Mouse (Mus musculus) left cerebral cortex, postnatal 14 days (tissue): Measurements from ENCODE around the gene B4galt5. TPM values are rescaled to one million over a fixed set of nuclear protein-coding genes. Genes with fewer than 3 reads are reported as not detected.
"Not testable (repeated sequence)": the region's sequence is repeated elsewhere in the genome, so short reads cannot be mapped to it uniquely, and the experiment has no call there.

ENCODE experiments used
- DNase-seq, 2 experiments: peaks; one replicate each; pipeline ENCODE4 v3.0.0; 2021 to 2022; ENCODE audit warnings: low spot score in 2 of 2, mixed read lengths in 1 of 2
- intact Hi-C: fragments of 180-260 bp; cut with DNase I; formaldehyde crosslinking; loops from one replicate; pipeline ENCODE4 v1.15.1; 2025
- long read RNA-seq, 2 experiments: library from polyadenylated mRNA; stranded (forward); transcript quantifications; one replicate each; pipeline ENCODE4 v2.0.0; 2021
- total RNA-seq, 2 experiments: library from RNA; stranded (reverse); gene quantifications; 2 replicates each; pipeline ENCODE4 v1.2.3; 2021

The B4galt5 gene
- total RNA-seq: 10 to 100 TPM; 63.0 to 64.9 TPM
- long read RNA-seq, experiment 1, full-length matches to known transcripts: 2 of 9 reads
- long read RNA-seq, experiment 1, partial matches to known transcripts: 0 of 9 reads
- long read RNA-seq, experiment 1, other reads (novel, unspliced or antisense): 7 of 9 reads
- long read RNA-seq, experiment 2, full-length matches to known transcripts: 2 of 11 reads
- long read RNA-seq, experiment 2, partial matches to known transcripts: 1 of 11 reads
- long read RNA-seq, experiment 2, other reads (novel, unspliced or antisense): 8 of 11 reads

DNA sequence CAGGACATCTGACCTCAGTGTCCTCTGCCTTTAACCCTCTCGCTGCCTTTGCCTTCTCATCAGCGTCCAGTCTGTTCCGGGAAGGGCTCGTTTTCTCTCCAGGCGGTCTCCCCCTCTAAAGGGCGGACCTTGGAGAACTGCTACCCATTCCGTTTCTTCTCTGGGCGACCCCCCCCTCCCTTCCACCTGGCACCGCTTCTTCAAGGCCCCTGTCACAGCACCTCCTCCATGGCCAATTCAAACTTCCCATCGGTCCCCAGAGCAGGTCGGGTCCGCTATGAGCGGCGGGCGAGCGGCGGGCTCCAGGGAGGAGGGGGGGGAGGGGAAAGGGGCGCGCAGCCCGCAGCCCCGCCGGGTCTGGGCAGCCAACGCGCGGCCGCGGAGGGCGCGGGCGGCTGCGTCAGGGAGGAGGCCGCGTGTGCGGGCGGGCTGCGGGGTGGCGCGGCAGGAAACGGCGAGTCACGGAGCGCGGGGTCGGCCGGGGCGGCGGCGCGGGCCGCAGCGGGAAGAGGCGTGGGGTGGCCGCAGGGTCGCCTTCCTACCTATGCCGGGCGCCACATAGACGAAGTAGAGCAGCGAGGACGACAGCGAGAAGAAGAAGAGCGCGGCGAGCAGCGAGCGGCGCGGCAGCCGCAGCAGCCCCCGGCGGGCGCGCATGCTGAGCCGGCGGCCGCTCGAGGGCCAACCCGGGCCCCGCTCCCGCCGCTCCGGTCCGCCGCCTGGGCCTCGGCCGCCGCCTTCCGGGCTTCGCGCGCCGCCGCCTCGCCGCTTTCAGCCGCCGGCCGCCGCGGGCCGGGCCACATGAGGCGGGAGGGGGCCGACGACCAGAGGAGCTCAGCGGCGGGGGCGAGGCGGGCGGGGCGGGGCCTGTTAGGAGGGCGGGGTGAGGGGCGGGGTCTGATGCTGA is at the start of gene B4galt5:
TSS of gene B4galt5 (minus strand) at position 808 of the 907 bp plus-strand sequence.
- intact Hi-C loops: loop anchor here (5.0 kb wide), 2 partner anchors 51 to 74 kb away; partner anchors contain the start of gene Slc9a8
- no peak for DNase-seq

DNA sequence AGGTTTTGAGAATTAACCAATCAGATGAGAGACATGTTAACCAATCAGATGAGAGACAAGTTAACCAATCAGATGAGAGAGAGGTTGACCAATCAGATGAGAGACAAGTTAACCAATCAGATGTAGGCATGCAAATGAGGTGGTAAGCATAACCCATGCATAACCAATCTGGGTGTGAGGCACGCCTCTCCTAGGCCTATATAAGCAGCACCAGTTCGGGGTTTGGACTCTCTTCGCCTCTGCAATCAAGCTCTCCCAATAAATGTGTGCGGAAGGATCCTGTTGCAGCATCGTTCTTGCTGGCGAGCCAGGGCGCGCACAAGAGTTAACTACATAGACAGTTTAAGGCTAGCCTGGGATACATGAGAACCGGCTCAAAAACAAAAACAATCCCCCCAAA is 47.4 kb upstream of the B4galt5 start:
- DNase-seq, intact Hi-C loops: not testable (repeated sequence)

DNA sequence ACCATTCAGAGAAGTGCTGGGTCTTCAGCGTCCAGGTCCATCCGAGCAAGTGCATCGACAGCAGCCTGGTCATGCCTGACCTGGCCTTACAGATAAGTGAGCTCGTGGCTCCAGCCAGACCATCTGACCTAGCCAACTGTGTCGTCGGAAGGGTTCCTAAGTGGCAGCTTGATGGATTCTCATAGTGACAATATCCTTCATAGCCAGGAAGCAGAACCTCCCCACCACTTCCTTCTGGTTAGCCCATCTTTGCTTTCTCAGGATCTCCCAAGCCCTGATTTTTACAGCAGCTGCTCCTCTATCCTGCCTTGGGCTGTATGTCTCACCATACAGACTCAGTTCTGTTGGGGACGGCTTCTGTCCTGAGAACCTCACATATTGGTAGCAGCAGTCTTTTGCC is 45.4 kb upstream of the B4galt5 start:
- no peak for DNase-seq

DNA sequence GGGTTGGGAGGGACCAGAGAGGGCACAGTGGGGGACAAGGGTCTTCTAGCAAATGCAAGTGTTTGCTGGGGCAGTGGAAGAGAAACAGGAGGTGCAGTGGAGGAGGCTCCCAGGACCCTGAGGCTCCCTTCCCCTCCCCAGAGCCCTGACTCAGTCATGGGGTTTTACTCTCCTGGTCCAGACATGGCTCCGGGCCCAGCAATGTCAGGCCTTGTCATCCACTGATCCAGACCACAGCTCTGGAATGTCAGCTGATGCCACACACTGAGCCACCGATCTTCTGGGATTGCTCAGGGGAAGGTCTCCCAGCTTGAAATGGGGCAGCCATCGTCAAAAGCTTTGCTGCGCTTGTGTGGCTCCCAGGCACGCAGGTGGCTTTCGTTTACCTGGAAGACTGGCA is 38.0 kb upstream of the B4galt5 start:
- intact Hi-C loops: no loop called here
- no peak for DNase-seq

More for the DNA sequence above, 45.4 kb upstream of the B4galt5 start:
- intact Hi-C loops: no loop called here

DNA sequence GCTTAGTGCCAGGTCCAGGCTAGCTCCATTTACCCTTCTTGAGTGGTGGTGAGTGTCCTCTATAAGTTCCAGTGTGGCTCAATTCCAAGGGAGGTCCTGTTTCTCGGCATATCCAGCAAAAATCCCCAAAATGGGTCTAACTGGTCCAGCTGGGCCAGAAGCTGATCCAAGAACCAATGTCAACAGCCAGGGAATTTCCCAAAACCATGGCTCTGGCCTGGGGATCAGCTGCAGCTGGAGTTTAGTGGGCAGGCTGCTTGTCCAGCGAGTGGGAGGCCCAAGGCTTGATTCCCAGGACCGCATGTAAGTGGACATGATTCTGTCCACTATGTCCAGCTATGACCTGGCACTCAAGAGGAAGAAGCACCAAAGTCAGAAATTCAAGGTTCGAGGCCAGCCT is 37.5 kb upstream of the B4galt5 start:
- intact Hi-C loops: no loop called here

DNA sequence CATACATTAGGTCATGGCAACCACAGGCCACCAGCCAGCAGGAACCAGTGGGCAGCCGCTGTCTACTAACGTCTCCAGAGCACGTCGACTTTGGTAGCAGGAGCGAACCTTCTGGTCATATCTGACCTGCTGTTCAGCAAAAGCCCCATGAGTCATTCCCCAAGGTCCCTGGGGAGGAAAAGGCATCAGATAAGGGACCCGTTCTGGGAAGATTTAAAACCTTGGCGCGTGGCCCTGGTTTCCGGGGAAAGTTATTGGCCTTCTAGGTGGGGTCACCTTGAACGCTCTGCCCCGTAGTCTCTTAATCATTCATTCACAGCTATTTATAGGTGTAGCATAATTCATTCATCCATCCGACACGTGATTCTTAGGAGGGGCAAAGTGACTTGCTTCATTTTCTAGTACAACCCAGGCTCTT is 34.7 kb upstream of the B4galt5 start:
- DNase-seq: no peak
- intact Hi-C loops: no loop called here

More for the DNA sequence above, 37.5 kb upstream of the B4galt5 start:
- DNase-seq: no peak

DNA sequence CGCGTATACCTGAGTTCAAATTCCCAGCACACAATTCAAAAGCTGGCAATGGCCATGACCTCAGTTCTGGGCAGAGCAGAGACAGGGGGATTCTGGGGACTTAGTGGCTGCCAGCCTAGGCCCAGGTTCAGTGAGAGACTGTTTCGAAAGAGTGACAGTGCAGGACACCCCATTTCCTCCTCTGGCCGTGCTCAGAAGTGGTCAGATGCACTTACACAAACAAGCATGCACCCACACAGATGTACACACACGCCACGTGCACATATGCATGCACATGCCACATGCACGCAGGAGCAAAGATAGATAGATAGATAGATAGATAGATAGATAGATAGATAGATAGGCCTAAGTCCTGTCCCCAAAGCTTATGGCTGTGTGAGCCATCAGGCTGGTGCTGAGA is 33.4 kb upstream of the B4galt5 start:
- no peak for DNase-seq
- intact Hi-C loops: no loop called here

DNA sequence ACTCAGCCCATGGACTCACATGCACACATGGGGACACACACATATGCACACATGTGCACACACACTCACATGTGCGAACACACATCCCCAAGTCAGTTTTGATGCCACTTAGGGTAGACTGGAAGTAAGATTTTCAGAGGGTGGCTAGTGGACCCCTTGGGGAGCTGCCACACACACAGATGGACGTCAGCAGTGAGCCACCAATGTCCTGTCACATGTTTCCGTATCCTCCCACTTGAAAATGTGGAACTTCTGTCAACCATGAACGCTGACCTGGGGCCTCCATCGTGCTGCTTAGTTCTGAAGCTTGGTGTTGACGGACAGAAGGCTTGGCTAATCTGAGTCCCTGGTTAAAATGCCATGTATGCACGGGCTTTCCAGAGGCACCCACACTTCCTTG is 32.6 kb upstream of the B4galt5 start:
- intact Hi-C loops: no loop called here
- no peak for DNase-seq

DNA sequence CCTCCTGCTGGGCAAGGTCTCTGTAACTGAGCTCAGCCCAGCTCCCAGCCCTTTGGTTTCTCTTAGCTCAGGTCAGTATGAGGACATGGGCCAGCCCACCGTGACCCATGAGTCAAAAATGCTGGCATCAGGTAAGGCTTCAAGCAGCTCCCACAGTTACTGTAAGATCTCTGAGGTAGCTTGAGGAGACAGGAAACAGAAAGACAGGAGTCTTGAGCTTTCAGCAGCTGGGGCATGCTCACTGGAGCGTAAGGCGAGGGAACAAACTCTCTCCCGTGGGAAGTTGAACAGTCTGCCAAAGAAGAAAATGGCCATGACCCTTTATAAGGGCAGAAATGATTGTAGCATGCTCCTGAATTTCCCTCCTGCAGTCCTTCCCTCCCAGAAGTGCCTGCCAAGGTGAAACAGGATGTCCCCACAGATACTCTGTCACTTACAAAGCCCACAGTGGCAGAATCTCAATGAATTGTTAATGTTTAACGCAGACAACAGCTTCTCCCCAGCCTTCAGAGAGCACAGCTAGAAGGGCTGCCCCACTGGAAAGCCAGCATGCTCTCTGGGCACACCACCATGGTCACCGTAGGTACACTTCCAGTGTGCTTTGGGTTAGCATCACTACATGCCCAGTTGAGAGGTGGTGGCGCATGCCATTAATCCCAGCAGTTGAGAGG is 31.8 kb upstream of the B4galt5 start:
- intact Hi-C loops: no loop called here

DNA sequence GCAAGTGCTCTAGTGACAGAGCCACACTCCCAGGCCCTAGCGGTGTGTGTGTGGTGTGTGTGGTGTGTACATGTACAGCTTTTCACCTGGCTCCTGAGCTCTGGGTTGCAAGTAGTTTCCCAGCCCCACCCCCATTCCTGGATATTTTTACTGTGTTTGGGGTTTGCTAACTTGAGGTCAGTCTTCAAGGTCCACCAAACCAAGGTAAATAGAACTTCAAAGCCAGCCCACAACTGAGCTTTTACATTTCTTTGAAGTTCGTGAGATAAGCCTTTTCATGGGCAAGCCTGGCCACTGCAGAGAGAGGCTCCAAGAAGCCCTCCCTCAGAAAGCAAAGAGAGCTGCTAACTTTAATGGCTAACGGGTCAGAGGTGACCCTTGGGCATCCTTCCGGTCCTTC is 30.0 kb upstream of the B4galt5 start:
- intact Hi-C loops: no loop called here
- no peak for DNase-seq

More for the DNA sequence above, 31.8 kb upstream of the B4galt5 start:
- no peak for DNase-seq

DNA sequence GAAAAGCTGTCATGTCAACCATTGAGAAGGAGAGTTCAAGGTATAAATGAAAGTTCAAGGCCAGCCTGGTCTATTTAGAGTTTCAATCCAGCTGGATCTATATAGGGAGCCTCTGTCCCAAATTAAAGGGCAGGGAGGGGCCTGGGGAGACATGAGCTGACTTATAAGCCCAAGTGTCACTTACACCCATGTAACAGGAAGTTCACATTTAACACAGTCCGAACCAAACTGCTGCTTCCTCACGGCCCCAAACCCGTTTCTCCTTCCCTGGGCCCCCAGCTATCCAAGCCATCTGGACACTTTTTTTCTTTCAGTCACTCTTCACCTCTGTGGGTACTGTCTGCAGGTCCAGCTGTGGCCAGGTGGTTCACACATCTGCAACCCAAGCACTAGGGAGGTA is 28.7 kb upstream of the B4galt5 start:
- intact Hi-C loops: no loop called here
- DNase-seq: no peak

DNA sequence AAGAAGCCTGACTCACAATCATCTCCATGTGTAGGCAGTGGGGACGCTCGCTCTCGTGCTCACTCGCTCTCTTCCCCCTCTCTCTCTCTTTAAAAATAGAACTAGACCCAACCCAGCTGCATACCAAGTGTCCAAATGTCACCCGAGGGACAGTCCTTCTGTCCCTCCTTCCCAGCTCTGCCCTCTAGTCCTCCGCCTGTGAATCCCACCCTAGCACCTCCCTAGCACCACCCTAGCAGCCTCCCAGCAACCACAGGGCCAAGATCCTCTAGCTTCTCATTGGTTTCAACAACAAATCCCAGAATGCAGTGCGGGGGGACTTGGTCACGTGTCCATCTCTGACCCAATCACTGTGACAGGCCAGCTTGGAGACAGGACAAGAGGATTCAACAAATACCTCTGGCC is 27.2 kb upstream of the B4galt5 start:
- intact Hi-C loops: no loop called here
- peak; percentile 40 to 67 for DNase-seq

DNA sequence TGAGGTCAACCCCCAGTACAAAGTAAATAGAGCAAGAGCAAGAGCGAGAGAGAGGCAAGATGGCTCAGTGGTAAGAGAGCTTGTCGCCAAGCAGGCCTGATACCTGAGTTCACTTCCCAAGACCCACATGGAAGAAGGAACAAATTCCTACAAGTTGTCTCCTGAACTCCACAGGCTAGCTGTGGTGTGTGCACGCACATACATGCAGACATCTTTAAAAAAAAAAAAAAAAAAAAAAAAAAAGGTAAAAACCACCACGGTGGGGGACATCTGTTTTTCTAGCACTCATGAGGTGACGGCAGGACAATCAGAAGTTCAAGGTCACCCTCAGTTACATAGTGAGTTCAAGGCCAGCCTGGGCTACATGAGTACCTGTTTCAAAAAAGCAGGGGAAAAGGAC is 26.7 kb upstream of the B4galt5 start:
- intact Hi-C loops: no loop called here
- DNase-seq: no peak

DNA sequence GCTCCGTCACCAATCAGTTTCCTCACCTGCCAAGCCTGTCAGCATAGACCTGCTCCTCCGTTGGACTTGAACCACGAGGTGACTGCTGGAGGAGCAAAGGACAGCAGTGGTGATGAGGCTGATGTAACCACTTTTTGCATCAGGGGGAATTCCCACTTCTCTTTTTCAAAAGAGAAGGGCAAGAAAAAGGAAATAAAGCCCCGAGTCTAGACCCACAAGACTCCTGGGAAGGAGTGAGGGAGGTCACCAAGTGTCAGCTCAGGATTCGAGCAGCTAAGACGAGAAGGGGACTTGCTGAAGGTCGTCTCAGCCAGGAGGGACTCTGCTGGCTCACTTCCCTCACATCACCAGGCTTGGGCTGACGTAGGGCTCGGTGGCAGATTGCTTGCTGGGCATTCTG is 26.2 kb upstream of the B4galt5 start:
- intact Hi-C loops: no loop called here
- peak in 1 of 2 experiments; percentile 28 for DNase-seq

DNA sequence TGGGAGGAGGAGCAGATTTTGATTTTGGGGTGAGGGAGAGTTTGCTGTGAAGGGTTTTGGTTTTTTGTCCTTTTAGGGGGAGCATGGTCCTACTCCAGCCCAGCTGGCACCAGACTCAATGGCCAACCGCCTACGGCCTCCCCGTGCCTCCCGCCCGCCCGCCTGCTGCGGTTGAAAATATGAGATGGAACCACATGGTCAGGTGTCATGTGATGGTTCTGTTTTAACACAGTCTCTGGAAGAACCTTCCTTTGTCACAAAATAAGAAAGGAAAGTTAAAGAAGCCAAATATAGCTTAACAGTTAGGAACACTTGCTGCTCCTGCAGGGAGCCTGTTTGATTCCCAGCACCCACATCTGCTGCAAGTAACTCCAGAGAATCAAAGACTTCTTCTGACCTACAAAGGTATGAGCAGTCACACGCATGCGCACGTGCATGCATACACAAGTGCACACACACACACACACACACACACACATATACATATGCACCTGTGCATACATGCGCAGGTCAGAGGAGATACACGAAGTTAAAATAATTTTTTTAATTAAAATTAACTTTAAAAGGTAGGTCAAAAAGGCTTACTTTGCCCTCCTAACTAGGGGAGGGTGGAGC is 25.3 kb upstream of the B4galt5 start:
- DNase-seq: peak; percentile 22 to 51
- intact Hi-C loops: no loop called here

DNA sequence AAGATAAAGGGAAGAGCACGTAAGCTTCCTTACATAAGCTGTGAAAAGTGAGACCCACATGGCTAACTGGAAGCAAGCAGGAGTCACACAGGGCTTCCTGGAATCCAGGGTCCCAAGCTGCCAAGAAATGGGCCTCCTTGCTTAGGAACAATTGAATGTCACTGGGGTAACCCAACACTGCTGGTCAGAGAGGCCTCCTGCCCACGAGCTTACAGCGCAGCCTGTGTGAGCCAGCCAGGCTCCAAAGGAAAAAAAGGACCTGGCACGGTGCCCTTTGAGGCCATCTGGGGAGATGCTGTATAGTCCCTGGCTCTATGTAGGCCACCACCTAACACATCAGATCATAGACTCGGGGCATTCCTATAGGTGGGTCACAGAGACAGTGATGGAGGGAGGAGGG is 24.3 kb upstream of the B4galt5 start:
- peak; percentile 53 to 69 for DNase-seq
- intact Hi-C loops: no loop called here

DNA sequence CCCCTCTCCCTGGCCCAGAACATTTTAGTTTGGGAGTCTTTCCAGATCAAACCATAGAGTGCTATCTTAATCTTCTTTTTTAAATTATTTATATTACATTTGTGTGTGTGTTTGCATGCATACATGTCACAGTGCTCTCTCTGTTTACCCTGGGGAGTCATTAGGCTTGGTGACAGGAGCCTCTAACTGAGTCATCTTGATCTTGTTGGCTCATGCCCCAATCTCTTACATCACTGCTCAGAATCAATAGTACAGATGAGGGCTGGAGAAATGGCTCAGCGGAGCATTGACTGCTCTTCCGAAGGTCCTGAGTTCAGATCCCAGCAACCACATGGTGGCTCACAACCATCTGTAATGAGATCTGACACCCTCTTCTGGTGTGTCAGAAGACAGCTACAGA is 22.5 kb upstream of the B4galt5 start:
- intact Hi-C loops: no loop called here
- no peak for DNase-seq

DNA sequence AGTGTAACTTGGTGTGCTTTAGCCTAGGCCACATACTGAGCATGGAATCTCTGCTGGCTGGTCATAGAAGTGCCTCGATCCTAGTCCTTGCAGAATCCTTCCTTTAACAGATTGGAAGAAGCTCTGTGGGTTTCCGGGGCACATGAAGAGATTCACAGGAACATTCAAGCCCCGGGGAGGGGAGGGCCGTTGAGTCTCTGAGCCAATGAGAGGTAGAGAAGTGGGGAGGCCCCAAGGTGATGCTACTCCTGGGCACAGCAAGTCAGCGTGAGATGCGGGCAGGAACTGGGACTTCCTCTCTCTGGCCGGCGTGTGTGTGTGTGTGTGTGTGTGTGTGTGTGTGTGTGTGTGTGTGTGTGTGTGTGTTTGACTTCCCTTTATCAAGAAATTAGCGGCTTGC is 19.3 kb upstream of the B4galt5 start:
- intact Hi-C loops: no loop called here
- peak; percentile 18 to 34 for DNase-seq

DNA sequence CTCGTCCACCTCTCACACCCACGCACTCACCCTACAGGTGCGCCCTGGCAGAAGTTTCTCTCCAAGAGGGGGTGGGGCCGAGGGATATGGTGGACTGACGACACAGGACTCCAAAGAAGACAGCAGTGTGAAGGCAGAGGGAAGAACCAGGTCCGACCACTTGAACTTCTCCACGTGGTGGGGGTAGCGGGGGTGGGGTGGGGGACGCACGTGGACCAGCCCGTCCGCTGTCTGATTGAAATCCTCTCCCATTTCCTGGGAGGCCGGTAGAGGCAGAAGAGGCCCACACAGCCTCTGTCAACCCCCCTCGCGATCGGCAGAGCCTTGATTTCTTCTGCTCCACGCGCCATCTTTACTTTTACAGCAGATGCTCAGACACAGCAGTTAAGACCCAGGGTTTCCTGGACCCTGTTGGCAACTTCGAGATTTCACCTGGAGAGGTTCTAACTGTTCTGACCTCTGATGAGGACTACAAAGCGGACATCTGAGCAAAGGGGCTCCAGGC is 18.8 kb upstream of the B4galt5 start:
- intact Hi-C loops: no loop called here
- DNase-seq: no peak

DNA sequence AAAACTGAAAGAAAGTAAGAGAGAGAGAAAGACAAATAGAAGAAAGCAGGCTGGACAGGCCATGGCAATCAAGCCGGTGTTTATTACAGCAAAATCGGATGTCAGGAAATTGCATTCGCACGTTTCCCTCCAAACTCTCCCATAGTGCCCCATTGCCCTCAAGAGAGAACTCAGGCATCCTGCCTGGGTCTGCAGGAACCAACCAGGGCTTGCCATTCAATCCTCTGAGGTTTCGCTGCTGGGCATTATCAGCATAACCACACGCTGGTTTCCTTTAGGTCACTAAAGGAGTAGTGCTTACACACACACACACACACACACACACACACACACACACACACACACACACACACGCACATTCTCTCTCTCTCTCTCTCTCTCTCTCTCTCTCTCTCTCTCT is 18.3 kb upstream of the B4galt5 start:
- no peak for DNase-seq
- intact Hi-C loops: no loop called here
